Mouse (Mus musculus): ENCODE results near the gene Cpsf4.

- TF ChIP-seq POLR2A (IDR thresholded peaks at IDR 0.05; ENCODE audit: low read depth, low read length) (no peak), CTCF (IDR thresholded peaks at IDR 0.05; ENCODE audit: extremely low read depth, insufficient read length, insufficient replicate concordance, low read depth, low read length) (no peak)
Observed at GRCm38 (mm10) chr5:145218206-145218605, 51.2 kb downstream of the Cpsf4 start.
